Mouse (Mus musculus) liver, embryonic 14.5 days (tissue): ENCODE measurements around the gene Tmem117. TPM values are rescaled to one million over a fixed set of nuclear protein-coding genes. Genes with fewer than 3 reads are reported as not detected.

Experiments
- ATAC-seq: fragments of 200-750 bp; cut with Nextera tagmentation; 2 replicates; pipeline ENCODE4 v1.8.0; 2017; ENCODE audit warnings: moderate number of reproducible peaks, mild to moderate bottlenecking, moderate library complexity; ENCODE audit not compliant: insufficient read depth
- DNase-seq, 3 experiments: peaks; one replicate each; pipeline ENCODE4 v3.0.0-alpha.2; 2012 to 2013; ENCODE audit warnings: low read depth in 3 of 3, low spot score in 3 of 3
- H3K27ac ChIP-seq: fragments of 300-500 bp; sonication (generic); 2 replicates; pipeline ENCODE4 v1.5.1; 2014; ENCODE audit warnings: moderate library complexity, mild to moderate bottlenecking, control low read depth, inconsistent platforms
- H3K27me3 ChIP-seq: fragments of 300-500 bp; sonication (generic); 2 replicates; pipeline ENCODE4 v1.6.1; 2014; ENCODE audit warnings: mild to moderate bottlenecking, low read length, moderate library complexity; ENCODE audit not compliant: control insufficient read depth, insufficient read depth
- H3K36me3 ChIP-seq: fragments of 300-500 bp; sonication (generic); replicated peaks from 2 replicates; pipeline ENCODE4 v1.6.1; 2014; ENCODE audit warnings: low read depth; ENCODE audit not compliant: control insufficient read depth, insufficient read depth
- H3K4me1 ChIP-seq, 2 experiments: fragments of 200-500 bp in 1 of 2; fragments of 300-500 bp in 1 of 2; sonication (generic) in 1 of 2; replicated peaks; 2 replicates each; pipeline ENCODE4 v1.6.1; 2012 to 2014; ENCODE audit warnings: antibody characterized with exemption in 1 of 2, inconsistent platforms in 1 of 2, low read length in 1 of 2; ENCODE audit not compliant: control insufficient read depth in 2 of 2, insufficient read depth in 2 of 2
- H3K4me2 ChIP-seq: fragments of 300-500 bp; sonication (generic); 2 replicates; pipeline ENCODE4 v1.6.1; 2014; ENCODE audit warnings: low read depth, mild to moderate bottlenecking, control low read depth, moderate library complexity
- H3K4me3 ChIP-seq, 2 experiments: fragments of 200-500 bp in 1 of 2; fragments of 300-500 bp in 1 of 2; sonication (generic) in 1 of 2; 2 replicates each; pipeline ENCODE4 v1.5.1; 2012 to 2014; ENCODE audit warnings: low read depth in 2 of 2, low read length in 2 of 2, mild to moderate bottlenecking in 2 of 2, control low read depth in 1 of 2, inconsistent platforms in 1 of 2, moderate library complexity in 1 of 2; ENCODE audit not compliant: insufficient read depth in 1 of 2
- H3K9ac ChIP-seq: fragments of 300-500 bp; sonication (generic); replicated peaks from 2 replicates; pipeline ENCODE4 v1.6.1; 2014; ENCODE audit warnings: mild to moderate bottlenecking, control low read depth, moderate library complexity
- H3K9me3 ChIP-seq: fragments of 300-500 bp; sonication (generic); 2 replicates; pipeline ENCODE4 v1.6.1; 2016; ENCODE audit warnings: low read length, mixed read lengths; ENCODE audit not compliant: control insufficient read depth
- CTCF ChIP-seq: IDR thresholded peaks from 2 replicates; pipeline ENCODE4 v1.5.1; 2016; ENCODE audit warnings: antibody characterized with exemption, low read depth, control low read depth
- EP300 ChIP-seq: IDR thresholded peaks from 2 replicates; pipeline ENCODE4 v1.6.1; 2016; ENCODE audit warnings: antibody characterized with exemption, low read depth
- WGBS: fragments of 180-500 bp; shearing (Covaris S2); extraction: QIAGEN DNeasy Blood & Tissue Kit; methylation state at CpG from one replicate; pipeline ENCODE4 v1.1.7; 2014; ENCODE audit not compliant: insufficient replicate concordance; 5-methylcytosine and 5-hydroxymethylcytosine counted together
- polyA plus RNA-seq, 2 experiments: library from polyadenylated mRNA; depleted of rRNA in 1 of 2; stranded (reverse) in 1 of 2; unstranded in 1 of 2; fragments of >200 nt; fragmentation: Nextera tagmentation in 1 of 2; extraction: Ambion mirVana in 1 of 2; gene quantifications; 2 replicates each; pipeline versions ENCODE4 v1.2.1 to v1.2.3; 2012 to 2014

Gene Tmem117
- polyA plus RNA-seq, 2 experiments, result not detected

- 71% methylated on average over 13 of the region's 13 CpGs for WGBS
- H3K4me3 ChIP-seq, result no peak overlapping the region
Measured at GRCm38 (mm10) chr15:94658392-94659111, 29.5 kb downstream of the Tmem117 start.

GRCm38 (mm10) chr15:94659112-94659437 is 30.0 kb downstream of the Tmem117 start:
- TF ChIP-seq EP300 (no peak), CTCF (no peak)
- no peak overlapping the region for H3K9ac ChIP-seq

More at GRCm38 (mm10) chr15:94658392-94659111, 29.5 kb downstream of the Tmem117 start:
- H3K4me2 ChIP-seq, result no peak overlapping the region
- no peaks in the 10 kb centered on the region for H3K27me3 ChIP-seq
- no peaks in the 10 kb centered on the region for H3K36me3 ChIP-seq
- TF ChIP-seq EP300 (no peak), CTCF (no peak)
- no peaks in the 10 kb centered on the region for H3K4me1 ChIP-seq
- no peak overlapping the region for H3K9ac ChIP-seq
- H3K9me3 ChIP-seq, result no peaks in the 10 kb centered on the region
- DNase-seq (no peak), ATAC-seq (no peak)
- no peak overlapping the region for H3K27ac ChIP-seq

DNA sequence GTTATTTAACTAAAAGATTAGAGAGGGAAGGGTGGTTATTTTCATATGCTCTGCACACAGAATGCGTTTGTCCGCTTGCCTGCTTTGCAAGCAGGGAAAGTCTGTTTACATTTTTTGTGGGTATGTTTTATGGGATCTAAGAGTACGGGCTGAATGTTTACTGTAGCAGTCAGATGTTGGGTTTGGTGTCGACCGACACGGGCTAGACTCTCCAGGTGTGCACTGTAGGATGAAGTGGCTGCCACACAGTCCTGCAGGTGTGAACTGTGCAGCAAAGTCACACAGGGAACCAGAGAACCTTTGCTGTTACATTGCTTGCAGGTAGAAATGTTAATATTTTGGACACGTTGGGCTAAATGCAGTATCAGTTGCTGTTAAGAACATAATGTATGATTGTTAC is 31.9 kb downstream of the Tmem117 start:
- no peaks in the 10 kb centered on the region for H3K9me3 ChIP-seq
- H3K27me3 ChIP-seq, result no peaks in the 10 kb centered on the region
- H3K9ac ChIP-seq, result no peak overlapping the region
- H3K27ac ChIP-seq, result no peak overlapping the region
- no peak overlapping the region for H3K4me3 ChIP-seq
- H3K4me2 ChIP-seq, result no peak overlapping the region
- ATAC-seq, result no peak
- H3K4me1 ChIP-seq, result no peaks in the 10 kb centered on the region
- 63% methylated on average over 7 of the region's 7 CpGs for WGBS
- no peaks in the 10 kb centered on the region for H3K36me3 ChIP-seq
- no peak for DNase-seq
- TF ChIP-seq CTCF (no peak), EP300 (no peak)

More at GRCm38 (mm10) chr15:94659112-94659437, 30.0 kb downstream of the Tmem117 start:
- no peaks in the 10 kb centered on the region for H3K4me1 ChIP-seq
- H3K27ac ChIP-seq, result no peak overlapping the region
- H3K4me2 ChIP-seq, result no peak overlapping the region
- H3K4me3 ChIP-seq, result no peak overlapping the region
- WGBS, result 48% methylated on average over 6 of the region's 6 CpGs
- no peaks in the 10 kb centered on the region for H3K27me3 ChIP-seq
- no peaks in the 10 kb centered on the region for H3K9me3 ChIP-seq
- H3K36me3 ChIP-seq, result no peaks in the 10 kb centered on the region
- DNase-seq (no peak), ATAC-seq (no peak)

- Histone ChIP-seq H3K27ac (no peak overlapping the region), H3K27me3 (no peaks in the 10 kb centered on the region), H3K4me1 (no peaks in the 10 kb centered on the region), H3K36me3 (no peaks in the 10 kb centered on the region), H3K4me3 (no peak overlapping the region), H3K9me3 (no peaks in the 10 kb centered on the region), H3K9ac (no peak overlapping the region), H3K4me2 (no peak overlapping the region)
- ATAC-seq (no peak), DNase-seq (peak in 2 of 3 experiments; percentile 6 to 11)
- TF ChIP-seq EP300 (no peak), CTCF (peak; percentile 32; the same call in 1 of the 2 replicates)
- WGBS, result 21% methylated on average over 9 of the region's 9 CpGs
Measured at GRCm38 (mm10) chr15:94661398-94661797, 32.4 kb downstream of the Tmem117 start.

DNA sequence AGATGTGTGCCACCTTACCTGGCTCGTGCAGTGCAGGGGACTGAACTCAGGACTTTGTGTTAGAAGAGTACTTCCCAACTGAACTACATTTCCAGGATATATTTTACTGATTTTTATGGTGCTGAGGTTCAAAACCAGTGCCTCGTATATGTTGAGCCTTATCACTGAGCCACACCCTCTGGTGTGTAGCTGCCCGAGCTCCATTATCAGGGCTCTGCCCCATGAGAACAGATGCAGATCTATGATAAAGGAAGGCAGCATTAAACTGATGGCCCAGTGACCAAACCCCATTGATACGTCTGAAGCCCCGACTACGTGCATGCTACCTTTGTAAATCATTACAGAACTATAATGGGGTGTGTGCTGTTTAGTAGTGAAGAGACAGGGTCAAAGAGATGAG is 35.6 kb downstream of the Tmem117 start:
- Histone ChIP-seq H3K4me3 (no peak overlapping the region), H3K27ac (no peak overlapping the region), H3K9ac (no peak overlapping the region), H3K27me3 (no peaks in the 10 kb centered on the region), H3K4me1 (no peaks in the 10 kb centered on the region), H3K4me2 (no peak overlapping the region), H3K9me3 (no peaks in the 10 kb centered on the region), H3K36me3 (no peaks in the 10 kb centered on the region)
- DNase-seq, result no peak
- ATAC-seq, result no peak
- TF ChIP-seq CTCF, result no peak
- no peak for TF ChIP-seq EP300
- 36% methylated on average over 6 of the region's 6 CpGs for WGBS
